Mouse (Mus musculus) cerebellum, adult 2 months (tissue): ENCODE data around the gene Rcc2.

Experiments
- CTCF ChIP-seq: fragments of 200-500 bp; IDR thresholded peaks from 2 replicates; pipeline ENCODE4 v1.5.1; 2011; ENCODE audit warnings: low read depth, mild to moderate bottlenecking, control low read depth, low read length, moderate library complexity, borderline replicate concordance; ENCODE audit not compliant: insufficient read depth
- POLR2A ChIP-seq: fragments of 200-500 bp; IDR thresholded peaks from 2 replicates; pipeline ENCODE4 v1.6.1; 2011; ENCODE audit warnings: low read length, control low read depth, borderline replicate concordance; ENCODE audit not compliant: insufficient read depth

DNA sequence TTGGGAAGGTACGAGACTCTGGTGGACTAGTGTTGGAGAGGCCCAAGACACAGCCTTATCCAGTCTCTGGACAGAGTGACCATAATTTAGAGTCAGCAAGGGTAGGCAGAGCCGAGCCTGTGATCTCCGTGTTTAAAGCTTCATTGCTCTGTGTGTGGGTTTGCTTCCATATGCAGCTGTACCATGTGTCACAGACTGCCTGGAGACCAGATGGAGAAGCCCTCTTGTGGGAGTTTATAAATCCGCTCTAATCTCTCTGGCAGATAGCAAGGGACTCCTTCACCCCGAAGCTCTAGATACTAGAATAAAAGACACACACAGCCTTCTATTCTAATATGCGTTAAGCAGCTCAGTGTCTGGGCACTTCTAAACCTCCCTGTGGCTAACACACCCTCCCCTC is 24.4 kb downstream of the Rcc2 start:
- TF ChIP-seq CTCF (no peak), POLR2A (no peak)
